Mouse (Mus musculus): ENCODE results near the gene Hspb11. TPM values are rescaled to one million over a fixed set of nuclear protein-coding genes. Genes with fewer than 3 reads are reported as not detected.
A peak's percentile ranks its signal among the peaks of the same experiment; 100 is the strongest.

Gene Hspb11
- polyA plus RNA-seq (2016; fragmentation: Nextera tagmentation; extraction: Ambion mirVana), result 24.5 and 36.3 TPM in 2 replicates

DNA sequence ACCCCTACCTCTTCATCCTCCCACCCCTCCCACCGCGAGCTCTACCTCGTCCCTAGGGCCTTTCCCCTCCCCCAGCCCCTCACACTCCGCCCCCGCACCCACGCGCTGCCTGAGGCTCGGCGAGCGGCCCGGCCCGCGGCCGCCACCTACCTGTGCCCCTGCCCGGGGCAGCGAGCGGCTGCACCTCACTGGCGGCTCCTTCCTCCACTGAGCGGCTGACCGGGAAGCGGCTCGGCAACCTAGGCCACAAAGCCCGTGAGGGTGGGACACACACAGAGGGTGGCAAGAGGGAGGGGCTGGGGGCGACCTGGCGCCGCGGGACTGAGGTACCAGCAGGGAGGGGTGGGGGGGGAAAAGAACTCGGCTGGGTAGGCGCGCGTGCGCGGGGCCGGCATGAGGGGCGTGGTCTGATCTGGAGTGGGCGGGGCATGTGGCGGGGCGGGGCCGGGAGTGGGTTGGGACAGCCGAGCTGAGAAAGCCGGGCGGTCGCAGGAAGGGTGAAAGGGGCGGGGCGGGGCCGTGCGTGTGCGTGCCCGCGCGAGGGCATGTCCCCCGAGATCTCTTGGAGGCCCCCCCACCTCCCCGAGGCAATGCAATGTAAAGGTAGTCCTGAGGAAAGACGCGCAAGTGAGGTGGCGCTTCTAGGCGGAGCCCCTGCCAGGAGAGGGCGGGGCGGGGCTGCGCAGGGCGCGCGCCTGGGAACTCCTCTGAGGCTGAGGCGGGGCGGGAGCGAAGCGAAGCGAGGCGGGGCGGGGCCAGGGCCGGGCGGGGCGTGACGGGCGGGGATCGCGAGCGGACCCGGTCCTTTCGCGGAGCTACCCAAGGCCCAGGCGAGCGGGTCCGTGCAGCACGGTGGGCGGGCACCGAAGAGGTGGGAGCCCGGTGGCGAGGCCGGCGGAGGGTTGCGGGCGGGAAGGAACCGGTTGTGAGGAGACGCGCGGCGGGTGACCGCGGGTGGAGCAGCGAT, at the start of gene Hspb11, which contains the start of gene Lrrc42:
Gene Hspb11 (plus strand): TSS at position 469 of the 967 bp plus-strand sequence.
Gene Lrrc42 (minus strand): TSS at position 408 of the 967 bp plus-strand sequence.
- WGBS, result under 1% methylated on average over 101 of the region's 101 CpGs
- H3K9me3 ChIP-seq, result no peaks in the 10 kb centered on the region
- peak within 1 kb of the TSS; percentile 97 for H3K27ac ChIP-seq
- H3K4me3 ChIP-seq, result peak within 1 kb of the TSS; percentile 96
- H3K27me3 ChIP-seq (ENCODE audit: insufficient read depth, poor library complexity, severe bottlenecking), result no peaks in the 10 kb centered on the region
- DNase-seq (ENCODE audit: low spot score), result peak; percentile 99
- H3K4me1 ChIP-seq (replicated peaks), result peaks cover 52% of the 10 kb centered on the region
- no peaks in the 10 kb centered on the region for H3K36me3 ChIP-seq

DNA sequence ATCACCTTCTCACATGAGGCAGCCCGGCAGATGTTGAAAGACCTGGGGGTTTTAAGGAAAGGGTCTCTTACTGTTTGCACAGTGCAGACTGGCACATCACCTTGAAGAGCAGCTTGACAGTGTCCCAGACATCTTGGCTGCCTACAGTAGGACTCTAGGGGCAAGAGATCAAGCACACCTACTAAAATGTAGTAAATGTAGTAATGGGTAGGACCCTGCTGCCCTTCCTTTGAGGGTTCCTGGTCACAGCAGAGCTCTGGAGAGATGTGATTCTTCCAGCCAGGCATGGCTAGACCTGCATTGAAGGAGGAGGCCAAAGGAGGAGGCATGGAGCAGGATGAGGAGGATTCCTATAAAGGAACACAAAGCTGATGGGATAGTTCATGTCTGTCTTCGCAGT, 46.4 kb upstream of the Hspb11 start:
- Histone ChIP-seq H3K36me3 (peaks cover 67% of the 10 kb centered on the region), H3K4me1 (replicated peaks) (peaks cover 7% of the 10 kb centered on the region), H3K9me3 (no peaks in the 10 kb centered on the region), H3K27ac (no peak overlapping the region), H3K27me3 (ENCODE audit: insufficient read depth, poor library complexity, severe bottlenecking) (no peaks in the 10 kb centered on the region), H3K4me3 (no peak overlapping the region)
- DNase-seq (ENCODE audit: low spot score), result no peak
- WGBS, result 96% methylated on average over 2 of the region's 2 CpGs

- DNase-seq (ENCODE audit: low spot score), result no peak
- Histone ChIP-seq H3K27ac (no peak within 1 kb of the TSS), H3K4me3 (no peak within 1 kb of the TSS), H3K4me1 (replicated peaks) (peaks cover 11% of the 10 kb centered on the region), H3K9me3 (no peaks in the 10 kb centered on the region), H3K36me3 (peaks cover 48% of the 10 kb centered on the region), H3K27me3 (ENCODE audit: insufficient read depth, poor library complexity, severe bottlenecking) (no peaks in the 10 kb centered on the region)
- WGBS, result 92% methylated on average over 3 of the region's 3 CpGs
Measured at GRCm38 (mm10) chr4:107208880-107209279, 44.5 kb upstream of the Hspb11 start, which contains the start of gene Ldlrad1. Gene Ldlrad1, plus strand, starts transcription at chr4:107209180.

DNA sequence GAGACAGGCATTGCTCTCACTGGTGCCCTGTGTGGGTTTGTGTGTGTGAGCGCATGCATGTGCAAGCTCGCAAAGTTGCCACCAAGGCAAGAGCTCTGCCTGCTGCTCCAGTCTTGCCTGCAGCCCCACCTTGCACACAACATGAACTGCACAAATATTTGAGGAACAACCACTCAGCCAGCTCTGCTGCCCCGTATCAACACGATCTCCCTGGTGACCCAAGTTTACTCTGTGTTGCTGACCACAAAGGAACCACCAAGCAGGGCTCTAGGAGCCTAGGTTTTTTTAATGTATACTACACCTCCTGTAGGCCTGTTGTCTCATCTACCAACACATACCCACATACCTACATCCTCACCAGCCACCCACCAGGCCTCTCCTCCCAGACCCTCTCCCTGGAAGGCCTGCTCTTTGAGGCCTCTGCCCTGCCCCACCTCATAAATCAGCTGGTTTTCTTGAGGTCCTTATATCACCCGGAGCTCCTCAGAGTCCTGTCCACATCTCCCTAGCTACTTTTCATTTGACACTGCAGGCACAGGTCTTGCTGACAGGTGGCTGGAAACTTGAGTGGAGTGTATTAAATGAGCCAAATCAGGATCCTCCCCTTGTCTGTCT, 42.8 kb upstream of the Hspb11 start:
- no peaks in the 10 kb centered on the region for H3K9me3 ChIP-seq
- 89% methylated on average over 5 of the region's 5 CpGs for WGBS
- H3K36me3 ChIP-seq, result peaks cover 31% of the 10 kb centered on the region
- H3K27ac ChIP-seq, result no peak overlapping the region
- H3K27me3 ChIP-seq (ENCODE audit: insufficient read depth, poor library complexity, severe bottlenecking), result no peaks in the 10 kb centered on the region
- no peak for DNase-seq (ENCODE audit: low spot score)
- H3K4me1 ChIP-seq (replicated peaks), result peaks cover 11% of the 10 kb centered on the region
- no peak overlapping the region for H3K4me3 ChIP-seq

DNA sequence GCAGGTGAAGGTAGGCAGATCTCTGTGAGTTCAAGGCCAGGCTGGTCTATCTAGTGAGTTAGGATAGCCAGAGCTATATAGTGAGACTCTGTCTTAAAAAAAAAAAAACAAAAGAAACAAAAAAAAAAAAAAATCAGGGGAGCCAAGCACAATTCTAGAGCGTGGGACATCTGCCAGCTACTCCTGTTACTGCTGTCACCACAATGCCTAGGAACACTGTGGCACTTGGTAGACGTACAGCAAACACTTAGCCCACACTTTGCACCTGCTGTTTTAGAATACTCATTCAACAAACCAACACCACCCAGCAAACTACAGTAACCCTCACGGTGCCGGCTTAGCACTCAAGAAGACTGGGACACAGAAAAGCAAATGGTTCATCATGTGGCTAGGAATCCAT, 41.9 kb upstream of the Hspb11 start:
- no peaks in the 10 kb centered on the region for H3K9me3 ChIP-seq
- H3K4me3 ChIP-seq, result no peak overlapping the region
- DNase-seq (ENCODE audit: low spot score), result no peak
- H3K27ac ChIP-seq, result no peak overlapping the region
- H3K4me1 ChIP-seq (replicated peaks), result peaks cover 11% of the 10 kb centered on the region
- WGBS, result 88% methylated on average over 4 of the region's 4 CpGs
- H3K27me3 ChIP-seq (ENCODE audit: insufficient read depth, poor library complexity, severe bottlenecking), result no peaks in the 10 kb centered on the region
- peaks cover 23% of the 10 kb centered on the region for H3K36me3 ChIP-seq

GRCm38 (mm10) chr4:107211936-107212335, 41.5 kb upstream of the Hspb11 start:
- H3K27ac ChIP-seq, result no peak overlapping the region
- WGBS, result 83% methylated on average over 5 of the region's 5 CpGs
- no peaks in the 10 kb centered on the region for H3K9me3 ChIP-seq
- peaks cover 19% of the 10 kb centered on the region for H3K36me3 ChIP-seq
- H3K4me1 ChIP-seq (replicated peaks), result peaks cover 11% of the 10 kb centered on the region
- H3K4me3 ChIP-seq, result no peak overlapping the region
- DNase-seq (ENCODE audit: low spot score), result no peak
- H3K27me3 ChIP-seq (ENCODE audit: insufficient read depth, poor library complexity, severe bottlenecking), result no peaks in the 10 kb centered on the region

DNA sequence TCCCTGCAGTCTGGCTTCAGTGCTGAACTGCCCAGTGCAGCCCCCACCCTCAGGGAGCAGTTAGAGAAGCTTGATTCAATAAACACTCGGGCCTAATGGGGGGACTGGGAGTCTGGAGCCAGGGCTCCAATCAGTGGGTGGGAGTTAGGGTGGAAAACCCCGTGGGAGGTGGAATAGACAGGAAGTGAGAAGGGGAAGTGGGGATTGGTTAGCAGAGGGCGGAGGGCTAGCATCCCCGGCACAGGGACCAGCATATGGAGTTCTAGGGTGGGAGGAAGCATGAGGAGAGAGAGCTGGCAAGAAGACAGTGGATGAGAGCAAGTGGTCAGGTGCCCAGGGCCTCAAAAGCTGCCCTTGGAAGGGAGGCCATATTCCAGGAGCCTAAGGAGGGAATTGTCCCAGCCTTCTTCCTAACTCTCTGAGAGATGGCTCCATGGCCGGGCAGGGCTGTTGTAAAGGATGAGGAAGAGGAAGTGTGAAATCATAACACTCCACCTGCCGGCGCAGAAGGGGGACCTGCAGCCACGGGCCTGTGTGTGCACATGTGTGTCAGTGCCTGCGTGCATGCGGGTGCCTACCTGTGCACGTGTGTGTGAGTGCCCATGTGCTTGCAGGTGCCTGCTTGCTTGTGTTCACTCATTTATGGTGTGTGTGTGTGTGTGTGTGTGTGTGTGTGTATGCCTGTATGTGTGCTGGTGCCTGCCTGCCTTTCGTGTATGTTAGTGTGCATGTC, 39.9 kb upstream of the Hspb11 start:
- 76% methylated on average over 12 of the region's 12 CpGs for WGBS
- H3K9me3 ChIP-seq, result no peaks in the 10 kb centered on the region
- no peak overlapping the region for H3K4me3 ChIP-seq
- peaks cover 6% of the 10 kb centered on the region; the same call in 1 of the 2 replicates for H3K36me3 ChIP-seq
- DNase-seq (ENCODE audit: low spot score), result no peak
- H3K27ac ChIP-seq, result no peak overlapping the region
- H3K4me1 ChIP-seq (replicated peaks), result peaks cover 11% of the 10 kb centered on the region
- H3K27me3 ChIP-seq (ENCODE audit: insufficient read depth, poor library complexity, severe bottlenecking), result no peaks in the 10 kb centered on the region

DNA sequence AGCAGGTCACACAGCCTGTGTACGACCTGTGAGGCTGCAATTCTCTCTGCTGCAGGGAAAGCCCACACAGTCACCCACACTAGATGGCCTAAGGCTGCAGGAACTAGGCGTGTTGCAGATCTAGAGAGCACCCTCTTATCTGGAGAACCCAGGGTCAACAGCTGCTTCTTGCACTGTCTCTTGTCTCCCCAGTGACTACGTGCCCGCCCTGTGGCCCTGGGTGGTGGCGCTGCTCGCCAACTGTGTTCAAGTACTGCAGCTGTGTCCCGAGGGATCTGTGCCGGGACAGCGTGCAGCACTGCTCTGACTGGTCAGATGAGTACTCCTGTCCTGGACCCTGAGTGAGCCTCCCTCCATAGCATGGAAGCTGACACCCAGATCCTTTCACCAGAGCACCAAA, 35.8 kb upstream of the Hspb11 start:
- 87% methylated on average over 9 of the region's 9 CpGs for WGBS
- H3K4me1 ChIP-seq (replicated peaks), result peaks cover 4% of the 10 kb centered on the region; the same call in 1 of the 2 replicates
- H3K4me3 ChIP-seq, result no peak overlapping the region
- H3K9me3 ChIP-seq, result no peaks in the 10 kb centered on the region
- H3K36me3 ChIP-seq, result no peaks in the 10 kb centered on the region
- H3K27ac ChIP-seq, result no peak overlapping the region
- no peaks in the 10 kb centered on the region for H3K27me3 ChIP-seq (ENCODE audit: insufficient read depth, poor library complexity, severe bottlenecking)
- DNase-seq (ENCODE audit: low spot score), result no peak

- WGBS, result 95% methylated on average over 5 of the region's 5 CpGs
- Histone ChIP-seq H3K36me3 (no peaks in the 10 kb centered on the region), H3K4me3 (no peak overlapping the region), H3K27ac (no peak overlapping the region), H3K9me3 (no peaks in the 10 kb centered on the region), H3K27me3 (ENCODE audit: insufficient read depth, poor library complexity, severe bottlenecking) (no peaks in the 10 kb centered on the region), H3K4me1 (replicated peaks) (no peaks in the 10 kb centered on the region; the same call in 1 of the 2 replicates)
- DNase-seq (ENCODE audit: low spot score), result no peak
Measured at GRCm38 (mm10) chr4:107221524-107221923, 31.9 kb upstream of the Hspb11 start.

- 86% methylated on average over 11 of the region's 11 CpGs for WGBS
- DNase-seq (ENCODE audit: low spot score), result no peak
- Histone ChIP-seq H3K27ac (no peak overlapping the region), H3K9me3 (no peaks in the 10 kb centered on the region), H3K4me1 (replicated peaks) (no peaks in the 10 kb centered on the region; the same call in 1 of the 2 replicates), H3K4me3 (no peak overlapping the region), H3K36me3 (no peaks in the 10 kb centered on the region), H3K27me3 (ENCODE audit: insufficient read depth, poor library complexity, severe bottlenecking) (no peaks in the 10 kb centered on the region)
Measured at GRCm38 (mm10) chr4:107223225-107224204, 29.9 kb upstream of the Hspb11 start.

DNA sequence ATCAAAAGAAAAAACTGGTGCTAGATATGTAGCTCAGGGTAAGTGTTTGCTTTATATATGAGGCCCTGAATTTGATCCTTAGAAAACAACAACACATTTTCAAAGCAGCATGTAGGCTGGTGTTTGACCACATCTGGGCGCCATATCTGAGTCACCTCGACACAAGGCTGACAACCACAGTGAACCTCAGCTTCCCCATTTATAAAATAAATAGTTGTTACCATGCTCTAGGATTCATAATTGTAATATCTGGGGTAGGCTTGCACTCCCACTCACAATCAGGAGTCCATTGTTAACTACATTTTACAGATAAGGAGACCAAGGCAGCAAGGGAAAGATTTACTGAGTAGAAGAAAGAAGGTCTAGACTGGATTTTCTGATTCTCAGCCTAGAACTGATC, 27.1 kb upstream of the Hspb11 start:
- H3K27me3 ChIP-seq (ENCODE audit: insufficient read depth, poor library complexity, severe bottlenecking), result no peaks in the 10 kb centered on the region
- no peak overlapping the region for H3K27ac ChIP-seq
- H3K9me3 ChIP-seq, result no peaks in the 10 kb centered on the region
- H3K4me1 ChIP-seq (replicated peaks), result no peaks in the 10 kb centered on the region; the same call in 1 of the 2 replicates
- DNase-seq (ENCODE audit: low spot score), result no peak
- 90% methylated on average over 2 of the region's 2 CpGs for WGBS
- H3K36me3 ChIP-seq, result no peaks in the 10 kb centered on the region
- no peak overlapping the region for H3K4me3 ChIP-seq

Measured in hindbrain, embryonic 10.5 days (tissue).